Comparison of ENCODE assay signal across 15 mouse cellular contexts in the genomic region with DNA sequence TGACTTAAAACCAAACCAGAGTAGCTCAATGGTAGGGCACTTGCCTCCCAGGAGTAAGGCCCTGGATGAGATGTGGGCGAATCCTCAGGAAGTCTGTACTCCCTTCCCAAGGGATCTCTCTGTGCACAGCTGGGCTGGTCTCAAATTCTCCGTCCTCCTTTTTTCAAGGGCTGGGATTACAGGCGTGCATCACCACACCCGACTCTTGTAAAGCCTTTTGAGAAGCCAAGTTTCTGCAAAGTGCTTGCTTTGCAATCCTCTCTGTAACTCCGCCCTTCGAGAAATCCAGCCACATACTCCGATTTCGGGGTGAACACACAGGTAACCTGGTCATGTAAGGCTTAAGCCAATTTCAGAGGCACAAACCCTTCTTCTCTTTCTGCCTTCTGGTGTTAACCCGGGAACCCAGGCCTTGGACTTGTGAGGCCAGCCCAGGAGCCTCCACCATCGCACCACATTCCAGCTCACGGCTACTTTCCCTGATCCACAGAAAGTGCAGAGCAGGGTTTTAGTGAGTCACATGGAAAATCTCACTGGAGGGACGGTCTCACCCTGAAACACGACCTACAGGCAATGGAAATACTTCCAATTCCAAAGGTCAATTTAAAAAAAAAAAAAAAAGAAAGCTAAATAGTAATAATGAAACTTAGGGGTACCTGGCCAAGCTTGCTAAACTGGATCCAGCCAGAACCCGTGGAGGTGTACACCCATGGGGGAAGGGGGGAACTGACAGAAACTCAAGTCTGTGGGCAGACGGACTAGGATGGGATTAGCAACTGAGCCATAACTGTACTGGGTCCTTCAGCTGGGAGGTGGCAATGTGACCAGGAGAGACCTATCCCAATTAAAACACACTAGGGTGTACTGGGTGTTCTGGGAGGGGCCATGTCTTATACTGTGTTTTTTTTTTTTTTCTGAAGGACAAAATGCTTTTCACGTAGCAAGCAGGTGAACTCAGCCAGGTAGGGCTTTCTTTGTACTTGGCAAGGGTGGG. TPM values are rescaled to one million over a fixed set of nuclear protein-coding genes. Genes with fewer than 3 reads are reported as not detected.
DNase-seq lines count a peak whose midpoint lies in the region; ATAC-seq and TF ChIP-seq lines count a peak whose summit lies in the region.
"Had no signal": no experiment of that assay in that cellular context is flagged by ENCODE, and none has a peak within 500 bp of the region (broad histone marks: within the 10 kb centered on the region; RNA-seq: fewer than 3 reads in every experiment).

No protein-coding gene starts in this region.

- WGBS in limb, embryonic 12.5 days = 70% methylated on average over 16 of the region's 16 CpGs
- WGBS in limb, embryonic 10.5 days = 82% methylated on average over 16 of the region's 16 CpGs
- 51% methylated on average over 16 of the region's 16 CpGs for WGBS in limb, embryonic 14.5 days
- 33% methylated on average over 16 of the region's 16 CpGs for WGBS in small intestine, adult 2 months
- 86% methylated on average over 16 of the region's 16 CpGs for WGBS in hindbrain, embryonic 11.5 days

- no peaks in the 10 kb centered on the region for H3K9me3 ChIP-seq in limb, embryonic 12.5 days
- H3K9me3 ChIP-seq in limb, embryonic 10.5 days (replicated peaks) = no peaks in the 10 kb centered on the region
- no peaks in the 10 kb centered on the region for H3K9me3 ChIP-seq in limb, embryonic 14.5 days (ENCODE audit: control insufficient read depth, low read length)
- no peaks in the 10 kb centered on the region for H3K9me3 ChIP-seq in hindbrain, embryonic 11.5 days (ENCODE audit: control insufficient read depth, low read length)
- H3K9me3 ChIP-seq: neural tube, embryonic 13.5 days had no signal

- H3K4me2 ChIP-seq in limb, embryonic 12.5 days = no peak overlapping the region
- H3K4me2 ChIP-seq in limb, embryonic 14.5 days (replicated peaks; ENCODE audit: low read depth, low read length, severe bottlenecking) = no peak overlapping the region
- H3K4me2 ChIP-seq in hindbrain, embryonic 11.5 days (replicated peaks; ENCODE audit: low read depth, low read length) = no peak overlapping the region
- H3K4me2 ChIP-seq: neural tube, embryonic 13.5 days had no signal

- H3K9ac ChIP-seq in limb, embryonic 12.5 days (replicated peaks) = no peak overlapping the region
- H3K9ac ChIP-seq in limb, embryonic 14.5 days (ENCODE audit: low read depth, low read length, severe bottlenecking) = no peak overlapping the region
- no peak overlapping the region for H3K9ac ChIP-seq in hindbrain, embryonic 11.5 days (ENCODE audit: low read depth, low read length)
- H3K9ac ChIP-seq: neural tube, embryonic 13.5 days had no signal

- TF ChIP-seq POLR2A in limb, embryonic 14.5 days (IDR thresholded peaks at IDR 0.05; ENCODE audit: borderline replicate concordance, extremely low read depth, insufficient read depth, insufficient read length) = no peak
- no peak for TF ChIP-seq POLR2A in small intestine, adult 2 months (IDR thresholded peaks at IDR 0.05; ENCODE audit: low read depth, low read length)

- TF ChIP-seq CTCF in small intestine, adult 2 months (IDR thresholded peaks at IDR 0.05; ENCODE audit: extremely low read depth, insufficient read length, insufficient replicate concordance, low read depth, low read length) = no peak

- ATAC-seq in limb, embryonic 12.5 days (ENCODE audit: insufficient number of reproducible peaks, insufficient read depth, low FRiP score, low TSS enrichment, low read depth) = no peak
- ATAC-seq in limb, embryonic 14.5 days (ENCODE audit: low FRiP score, low read depth) = no peak
- no peak for ATAC-seq in hindbrain, embryonic 11.5 days (ENCODE audit: low FRiP score)
- ATAC-seq: Patski had no signal

- no peak overlapping the region for H3K4me3 ChIP-seq in limb, embryonic 12.5 days (replicated peaks)
- H3K4me3 ChIP-seq in limb, embryonic 10.5 days = no peak overlapping the region
- no peak overlapping the region for H3K4me3 ChIP-seq in limb, embryonic 14.5 days (replicated peaks; ENCODE audit: low read length)
- no peak overlapping the region for H3K4me3 ChIP-seq in small intestine, adult 2 months (ENCODE audit: low read depth, low read length)
- H3K4me3 ChIP-seq in hindbrain, embryonic 11.5 days (ENCODE audit: low read depth, low read length) = no peak overlapping the region
- H3K4me3 ChIP-seq: neural tube, embryonic 13.5 days had no signal

- H3K27me3 ChIP-seq in limb, embryonic 12.5 days = no peaks in the 10 kb centered on the region
- peaks cover 11% of the 10 kb centered on the region; the same call in 1 of the 2 replicates for H3K27me3 ChIP-seq in limb, embryonic 10.5 days (ENCODE audit: low read depth, poor library complexity, severe bottlenecking)
- H3K27me3 ChIP-seq in limb, embryonic 14.5 days (ENCODE audit: control insufficient read depth, insufficient read depth, low read length) = no peaks in the 10 kb centered on the region
- H3K27me3 ChIP-seq in small intestine, adult 2 months (ENCODE audit: control insufficient read depth, insufficient read depth, low read length) = no peaks in the 10 kb centered on the region
- no peaks in the 10 kb centered on the region for H3K27me3 ChIP-seq in hindbrain, embryonic 11.5 days (ENCODE audit: control insufficient read depth, insufficient read depth, low read length)
- H3K27me3 ChIP-seq: neural tube, embryonic 13.5 days; Patski had no signal

- no peak for DNase-seq in limb, embryonic 10.5 days (ENCODE audit: low spot score)
- DNase-seq in ZHBTc4 (ENCODE audit: low read depth, low spot score) = peak; percentile 62
- no peak for DNase-seq in limb, embryonic 14.5 days (ENCODE audit: low spot score)
- no peak for DNase-seq in adrenal gland, adult 8-10 months
- DNase-seq in Muller cell, postnatal 12 days (ENCODE audit: inconsistent ontology term) = no peak
- DNase-seq in hindbrain, embryonic 11.5 days (ENCODE audit: low spot score) = no peak
- DNase-seq: cerebellum, postnatal 10 days; heart, postnatal 10 days; layer of hippocampus, adult 9-11 months; thymus, postnatal 25 days had no signal

- peaks cover 65% of the 10 kb centered on the region for H3K4me1 ChIP-seq in limb, embryonic 12.5 days (replicated peaks)
- H3K4me1 ChIP-seq in limb, embryonic 10.5 days = peaks cover 51% of the 10 kb centered on the region
- H3K4me1 ChIP-seq in limb, embryonic 14.5 days (ENCODE audit: control insufficient read depth, insufficient read depth, low read length) = peaks cover 77% of the 10 kb centered on the region
- peaks cover 32% of the 10 kb centered on the region; the same call in 1 of the 2 replicates for H3K4me1 ChIP-seq in small intestine, adult 2 months (ENCODE audit: control insufficient read depth, insufficient read depth, insufficient read length, low read length)
- H3K4me1 ChIP-seq in hindbrain, embryonic 11.5 days (replicated peaks; ENCODE audit: control insufficient read depth, insufficient read depth, low read length) = 0 out of 2 replicates have a peak, but pooled peaks cover 7% of the 10 kb centered on the region

- peak overlapping the region; percentile 35; the same call in 1 of the 2 replicates for H3K27ac ChIP-seq in limb, embryonic 12.5 days
- H3K27ac ChIP-seq in limb, embryonic 10.5 days = no peak overlapping the region
- peak overlapping the region; percentile 34; the same call in 1 of the 2 replicates for H3K27ac ChIP-seq in limb, embryonic 14.5 days (replicated peaks; ENCODE audit: low read depth, low read length)
- H3K27ac ChIP-seq in small intestine, adult 2 months (ENCODE audit: insufficient read depth, low read depth, low read length) = peak overlapping the region; percentile 54
- H3K27ac ChIP-seq in hindbrain, embryonic 11.5 days (ENCODE audit: low read depth, low read length) = no peak overlapping the region
- H3K27ac ChIP-seq: macrophage; neural tube, embryonic 13.5 days had no signal

- H3K36me3 ChIP-seq in limb, embryonic 12.5 days = no peaks in the 10 kb centered on the region
- no peaks in the 10 kb centered on the region for H3K36me3 ChIP-seq in limb, embryonic 10.5 days
- H3K36me3 ChIP-seq in limb, embryonic 14.5 days (ENCODE audit: control insufficient read depth, insufficient read depth, low read length) = no peaks in the 10 kb centered on the region
- no peaks in the 10 kb centered on the region for H3K36me3 ChIP-seq in small intestine, adult 2 months (ENCODE audit: control insufficient read depth, insufficient read depth, low read length)
- H3K36me3 ChIP-seq in hindbrain, embryonic 11.5 days (ENCODE audit: control insufficient read depth, insufficient read depth, low read length) = no peaks in the 10 kb centered on the region
- H3K36me3 ChIP-seq: neural tube, embryonic 13.5 days had no signal

RNA-seq across cellular contexts. Expression of a gene that starts 16.2 kb away (rescaled TPM):
- polyA plus RNA-seq in limb, embryonic 12.5 days (2016; fragmentation: Nextera tagmentation; extraction: Ambion mirVana) = 65.5 and 71.0 TPM in 2 replicates
- polyA plus RNA-seq in limb, embryonic 10.5 days (2016; fragmentation: Nextera tagmentation; extraction: Ambion mirVana) = 22.5 and 33.2 TPM in 2 replicates
- 215 and 273 TPM in 2 replicates for polyA plus RNA-seq in limb, embryonic 14.5 days (2012; rRNA removed)
- 318 and 323 TPM in 2 replicates for polyA plus RNA-seq in limb, embryonic 14.5 days (2014; fragmentation: Nextera tagmentation; extraction: Ambion mirVana)
- 46.5 and 53.3 TPM in 2 replicates for polyA plus RNA-seq in small intestine, adult 2 months (2012; rRNA removed)
- 100 to 1,000 TPM; 108 to 171 (median 144) TPM for total RNA-seq in adrenal gland, adult 8-10 months (2022)
- polyA plus RNA-seq in hindbrain, embryonic 11.5 days (2014; fragmentation: Nextera tagmentation; extraction: Ambion mirVana) = 42.6 and 45.9 TPM in 2 replicates

Comparison
In these comparisons a context has a peak if more than half of its experiments do, and no peak if none do; other contexts are left out.
1. H3K27ac ChIP-seq: peak in limb, embryonic 12.5 days (single experiment), limb, embryonic 14.5 days (single experiment) and small intestine, adult 2 months (single experiment); none in limb, embryonic 10.5 days (single experiment) and hindbrain, embryonic 11.5 days (single experiment).